Mouse (Mus musculus): ENCODE measurements around the gene Plac9a.
"Not testable (repeated sequence)": the region's sequence is repeated elsewhere in the genome, so short reads cannot be mapped to it uniquely, and the experiment has no call there.

GRCm38 (mm10) chr14:25938004-25938403 is 35.1 kb upstream of the Plac9a start, which contains the start of gene Cphx1:
- not testable (repeated sequence) for TF ChIP-seq CTCF (IDR thresholded peaks at IDR 0.05); EP300 (IDR thresholded peaks at IDR 0.05; ENCODE audit: insufficient read depth, low read depth, low read length)

All from heart, adult 2 months (tissue).